Mouse (Mus musculus) erythroblast, embryonic 14.5 days (primary cell): Measurements from ENCODE around the gene Cd96.

ENCODE experiments used
- GATA1 ChIP-seq: IDR thresholded peaks from 2 replicates; pipeline ENCODE4 v1.6.1; 2012; ENCODE audit warnings: low read length, inconsistent platforms, mixed read lengths
- TAL1 ChIP-seq: IDR thresholded peaks from 3 replicates; pipeline ENCODE4 v1.6.1; 2012; ENCODE audit warnings: low read length, inconsistent platforms, mixed read lengths

GRCm38 (mm10) chr16:46094478-46094877, 25.6 kb downstream of the Cd96 start:
- TF ChIP-seq GATA1, result no peak
- TF ChIP-seq TAL1, result no peak
